Mouse (Mus musculus): ENCODE results near the gene Cnot1. TPM values are rescaled to one million over a fixed set of nuclear protein-coding genes. Genes with fewer than 3 reads are reported as not detected.

The Cnot1 gene
- total RNA-seq, 2 experiments from 2014 or later: 121 to 133 TPM

DNA sequence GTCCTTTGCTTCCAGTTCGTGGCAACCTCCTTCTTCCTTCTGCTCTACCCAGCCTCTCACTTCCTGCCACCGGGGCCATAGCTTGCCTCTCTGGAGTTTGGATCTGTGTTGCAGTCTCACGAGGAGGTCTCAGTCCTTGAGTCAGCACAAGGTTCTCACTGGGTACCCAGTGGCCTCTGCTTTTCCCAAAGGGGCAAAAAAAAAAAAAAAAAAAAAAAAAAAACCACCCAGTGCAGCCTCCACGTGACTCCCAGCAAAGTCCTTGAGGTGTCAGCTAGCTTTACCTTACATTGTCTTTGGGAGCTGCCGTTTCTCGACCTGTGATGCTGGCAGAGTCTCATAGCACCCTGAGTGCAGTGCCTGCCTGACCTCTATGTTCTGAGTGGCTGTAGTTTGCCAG lies 109.1 kb downstream of the Cnot1 start:
- DNase-seq (ENCODE audit: extremely low spot score in 1 of 2, low spot score in 1 of 2): no peak

GRCm38 (mm10) chr8:95697128-95697527 lies 110.1 kb downstream of the Cnot1 start:
- peak; percentile 93 to 98 for DNase-seq (ENCODE audit: extremely low spot score in 1 of 2, low spot score in 1 of 2)

GRCm38 (mm10) chr8:95696661-95697060 lies 110.6 kb downstream of the Cnot1 start:
- DNase-seq (ENCODE audit: extremely low spot score in 1 of 2, low spot score in 1 of 2): no peak

DNA sequence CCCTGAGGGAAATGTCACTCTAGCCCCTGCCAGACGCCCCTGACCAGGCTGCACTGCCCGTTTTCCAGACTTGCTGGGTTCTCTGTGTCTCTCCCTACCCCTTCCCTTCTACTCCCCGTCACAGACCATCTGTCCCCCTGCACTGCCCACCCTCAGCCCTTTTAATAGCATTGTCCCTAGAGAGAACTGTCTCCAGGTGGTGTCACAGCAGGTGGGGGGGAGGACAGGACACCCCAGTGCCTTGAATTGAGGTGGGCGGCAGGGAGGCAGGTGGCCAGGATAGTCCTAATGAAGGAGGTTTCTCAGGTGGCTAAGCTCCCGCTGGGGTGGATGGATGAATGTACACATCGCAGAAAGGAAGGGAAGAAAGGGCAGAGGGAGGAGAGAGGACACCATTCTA lies 112.6 kb downstream of the Cnot1 start:
- DNase-seq (ENCODE audit: extremely low spot score in 1 of 2, low spot score in 1 of 2): peak; percentile 49 to 51

- no peak for DNase-seq (ENCODE audit: extremely low spot score in 1 of 2, low spot score in 1 of 2)
Observed at GRCm38 (mm10) chr8:95690929-95691541, 116.2 kb downstream of the Cnot1 start.

- peak in 1 of 2 experiments; percentile 53 for DNase-seq (ENCODE audit: extremely low spot score in 1 of 2, low spot score in 1 of 2)
Observed at GRCm38 (mm10) chr8:95688073-95688672, 119.1 kb downstream of the Cnot1 start.

DNA sequence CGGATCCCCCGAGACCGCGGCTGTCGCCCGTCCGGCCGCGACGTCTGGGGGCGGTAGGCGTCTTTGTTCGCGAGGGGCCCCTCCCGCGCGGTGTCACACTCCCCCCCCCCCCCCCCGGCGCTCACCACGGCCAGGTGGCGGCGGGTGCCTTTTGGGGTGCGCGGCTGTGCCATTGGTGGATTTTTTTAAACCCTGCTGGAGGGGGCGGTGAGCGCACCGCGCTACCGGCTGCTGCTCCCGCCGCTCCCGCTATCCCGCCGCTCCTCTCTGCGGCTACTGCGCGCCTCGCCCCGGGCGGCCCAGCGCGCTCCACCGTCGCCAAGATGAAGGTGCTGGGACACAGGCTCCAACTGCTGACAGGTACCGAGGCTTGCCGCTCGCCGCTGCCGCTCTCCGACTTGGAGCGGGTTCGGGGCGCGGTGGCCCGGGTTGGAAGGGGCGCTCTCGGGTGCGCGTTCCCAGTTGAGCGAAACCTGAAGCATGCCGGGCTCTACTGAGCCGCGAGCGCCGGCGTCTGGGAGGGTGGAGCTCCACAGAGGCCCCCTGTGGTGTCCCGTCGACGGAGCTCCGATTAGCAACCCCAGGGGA lies 129.1 kb downstream of the Cnot1 start:
- peak; percentile 40 to 47 for DNase-seq (ENCODE audit: extremely low spot score in 1 of 2, low spot score in 1 of 2)

- DNase-seq (ENCODE audit: extremely low spot score in 1 of 2, low spot score in 1 of 2): no peak
Observed at GRCm38 (mm10) chr8:95677591-95678023, 129.7 kb downstream of the Cnot1 start.

DNA sequence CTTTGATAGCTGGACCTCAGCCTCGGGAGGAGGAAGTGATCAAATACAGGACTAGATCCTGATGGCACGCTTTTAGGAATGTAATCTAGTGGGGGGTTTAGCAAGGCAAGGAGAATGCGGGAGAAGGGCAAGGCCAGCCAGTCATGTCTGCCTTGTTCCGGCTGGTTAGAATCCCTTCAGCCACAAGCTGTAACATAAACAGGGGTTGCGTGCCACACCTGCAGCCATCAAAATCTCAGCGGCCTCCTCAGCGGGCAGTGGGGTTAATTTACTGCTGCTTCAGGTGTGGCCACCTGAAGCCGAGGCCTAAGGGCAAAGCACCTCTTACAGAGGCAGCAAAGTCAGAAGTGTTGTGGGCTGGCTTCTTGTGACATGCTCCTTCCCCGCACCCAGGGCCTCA lies 130.6 kb downstream of the Cnot1 start, which contains the start of gene Ndrg4:
Gene Ndrg4, plus strand, starts transcription at position 350 of the 400 bp plus-strand sequence.
- no peak for DNase-seq (ENCODE audit: extremely low spot score in 1 of 2, low spot score in 1 of 2)

DNA sequence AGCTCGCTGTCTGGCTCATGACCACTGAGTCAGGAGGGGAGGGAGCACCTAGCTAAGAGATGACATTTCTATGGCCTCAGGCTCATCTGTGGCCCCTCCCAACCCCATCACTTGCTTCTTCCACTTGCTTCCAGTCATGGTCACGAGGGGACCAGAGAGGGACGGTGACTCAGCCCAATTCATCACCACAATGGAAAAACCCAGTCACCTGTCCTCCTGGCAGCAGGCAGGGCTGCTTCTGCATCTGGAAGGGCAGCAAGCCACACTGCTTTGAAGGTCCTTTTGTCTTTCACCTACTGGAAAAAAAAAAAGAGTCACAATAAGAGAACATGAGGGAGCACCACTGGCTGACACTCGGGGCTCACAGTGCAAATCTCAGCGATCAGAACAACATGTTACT lies 134.5 kb downstream of the Cnot1 start:
- no peak for DNase-seq (ENCODE audit: extremely low spot score in 1 of 2, low spot score in 1 of 2)

- DNase-seq (ENCODE audit: extremely low spot score in 1 of 2, low spot score in 1 of 2): no peak
Observed at GRCm38 (mm10) chr8:95671861-95672260, 135.4 kb downstream of the Cnot1 start.

- DNase-seq (ENCODE audit: extremely low spot score in 1 of 2, low spot score in 1 of 2): no peak
Observed at GRCm38 (mm10) chr8:95669967-95670366, 137.3 kb downstream of the Cnot1 start.

Small RNA genes within 50 kb of the gene (microRNA-seq; reads per million reads assigned to microRNA genes)
- 1.8 to 2.2 reads per million in 2 experiments for gene Mir7073

Other genes with a start within 250 kb of the Cnot1 start
- gene Prss54, start 231.1 kb downstream of the Cnot1 start, total RNA-seq (2021): not detected
- gene Gins3, start 174.0 kb downstream of the Cnot1 start, total RNA-seq (2021): 1 to 10 TPM; 1.2 to 2.0 TPM
- 1,000 to 10,000 TPM; 1,420 to 1,424 TPM for gene Ndrg4, start 130.5 kb downstream of the Cnot1 start, total RNA-seq (2021)
- 10 to 100 TPM; 19.9 to 22.0 TPM for gene Setd6, start 91.6 kb downstream of the Cnot1 start, total RNA-seq (2021)
- gene Sap18b, start 17.9 kb upstream of the Cnot1 start, total RNA-seq (2021): 100 to 1,000 TPM; 121 to 139 TPM
- gene Slc38a7, start 46.1 kb upstream of the Cnot1 start, total RNA-seq (2021): 10 to 100 TPM; 29.1 to 31.1 TPM
- gene Got2, start 81.1 kb upstream of the Cnot1 start, total RNA-seq (2021): 100 to 1,000 TPM; 228 to 234 TPM